Mouse (Mus musculus) ovary, postnatal 14 days (tissue): ENCODE data around the gene Spz1.
"Not testable (repeated sequence)": the region's sequence is repeated elsewhere in the genome, so short reads cannot be mapped to it uniquely, and the experiment has no call there.

Experiments used
- DNase-seq: peaks from one replicate; pipeline ENCODE4 v3.0.0; 2022; ENCODE audit warnings: low spot score

The Spz1 gene

GRCm38 (mm10) chr13:92576072-92576471 is at the start of gene Spz1:
Gene Spz1 (minus strand): TSS chr13:92576172.
- DNase-seq, result no peak

GRCm38 (mm10) chr13:92616459-92616858 is 40.5 kb upstream of the Spz1 start:
- DNase-seq, result no peak

- no peak for DNase-seq
Measured at GRCm38 (mm10) chr13:92615201-92615600, 39.2 kb upstream of the Spz1 start.

GRCm38 (mm10) chr13:92613094-92613493 is 37.1 kb upstream of the Spz1 start:
- DNase-seq, result no peak

GRCm38 (mm10) chr13:92611917-92612316 is 35.9 kb upstream of the Spz1 start:
- no peak for DNase-seq

- DNase-seq, result no peak
Measured at GRCm38 (mm10) chr13:92611254-92611784, 35.3 kb upstream of the Spz1 start.

- peak; percentile 99 for DNase-seq
Measured at GRCm38 (mm10) chr13:92610311-92611221, 34.6 kb upstream of the Spz1 start, which contains the start of gene Serinc5. Gene Serinc5 (plus strand): TSS chr13:92611091.

GRCm38 (mm10) chr13:92609486-92610310 is 33.7 kb upstream of the Spz1 start:
- DNase-seq, result peak; percentile 33

- not testable (repeated sequence) for DNase-seq
Measured at GRCm38 (mm10) chr13:92605306-92605705, 29.3 kb upstream of the Spz1 start.

GRCm38 (mm10) chr13:92595424-92595823 is 19.5 kb upstream of the Spz1 start:
- no peak for DNase-seq

GRCm38 (mm10) chr13:92594907-92595306 is 18.9 kb upstream of the Spz1 start:
- no peak for DNase-seq

GRCm38 (mm10) chr13:92594481-92594880 is 18.5 kb upstream of the Spz1 start:
- no peak for DNase-seq

- no peak for DNase-seq
Measured at GRCm38 (mm10) chr13:92593731-92594396, 17.9 kb upstream of the Spz1 start.

GRCm38 (mm10) chr13:92592786-92593635 is 17.0 kb upstream of the Spz1 start:
- DNase-seq, result no peak

GRCm38 (mm10) chr13:92592268-92592785 is 16.4 kb upstream of the Spz1 start:
- DNase-seq, result no peak

GRCm38 (mm10) chr13:92591225-92591624 is 15.3 kb upstream of the Spz1 start:
- no peak for DNase-seq

- no peak for DNase-seq
Measured at GRCm38 (mm10) chr13:92589255-92589654, 13.3 kb upstream of the Spz1 start.

GRCm38 (mm10) chr13:92588704-92589103 is 12.7 kb upstream of the Spz1 start:
- no peak for DNase-seq

- peak; percentile 31 for DNase-seq
Measured at GRCm38 (mm10) chr13:92584094-92584717, 8.2 kb upstream of the Spz1 start.
